Mouse (Mus musculus) ES-E14 (cell line): Measurements from ENCODE around the gene Ext2. TPM values are rescaled to one million over a fixed set of nuclear protein-coding genes. Genes with fewer than 3 reads are reported as not detected.

ENCODE experiments used
- DNase-seq: peaks from one replicate; pipeline ENCODE4 v3.0.0-alpha.2; 2013; ENCODE audit warnings: low read depth, low spot score
- H3K27ac ChIP-seq: 2 replicates; pipeline ENCODE4 v1.5.1; 2012; ENCODE audit warnings: low read depth, mild to moderate bottlenecking, low read length, moderate library complexity, mixed read lengths; ENCODE audit not compliant: poor library complexity, insufficient read depth, severe bottlenecking
- H3K36me3 ChIP-seq: 2 replicates; pipeline ENCODE4 v1.6.1; 2012; ENCODE audit warnings: mild to moderate bottlenecking, low read length, moderate library complexity, mixed read lengths; ENCODE audit not compliant: control insufficient read depth, poor library complexity, insufficient read depth, severe bottlenecking
- H3K4me1 ChIP-seq, 2 experiments: fragments of 150-350 bp in 1 of 2; sonication (generic) in 1 of 2; 2 replicates each; pipeline ENCODE4 v1.6.1; 2012; ENCODE audit warnings: low read length in 2 of 2, mild to moderate bottlenecking in 1 of 2, mixed read lengths in 1 of 2; ENCODE audit not compliant: control insufficient read depth in 2 of 2, insufficient read depth in 2 of 2, poor library complexity in 1 of 2
- H3K4me3 ChIP-seq, 2 experiments: fragments of 150-350 bp in 1 of 2; sonication (generic) in 1 of 2; 2 replicates each; pipeline ENCODE4 v1.5.1; 2012; ENCODE audit warnings: low read length in 2 of 2, low read depth in 1 of 2, mild to moderate bottlenecking in 1 of 2, mixed read lengths in 1 of 2; ENCODE audit not compliant: insufficient read depth in 1 of 2, poor library complexity in 1 of 2, severe bottlenecking in 1 of 2
- H3K9ac ChIP-seq: 2 replicates; pipeline ENCODE4 v1.6.1; 2012; ENCODE audit warnings: low read depth, mild to moderate bottlenecking, low read length, mixed read lengths; ENCODE audit not compliant: poor library complexity, insufficient read depth, severe bottlenecking
- H3K9me3 ChIP-seq: fragments of 150-350 bp; sonication (generic); 2 replicates; pipeline ENCODE4 v1.6.1; 2012; ENCODE audit warnings: low read depth, mild to moderate bottlenecking, low read length; ENCODE audit not compliant: control insufficient read depth, insufficient read depth
- CHD2 ChIP-seq: IDR thresholded peaks from 2 replicates; pipeline ENCODE4 v1.6.1; 2014; ENCODE audit warnings: mild to moderate bottlenecking, low read depth, low read length, inconsistent platforms
- HCFC1 ChIP-seq: IDR thresholded peaks from 2 replicates; pipeline ENCODE4 v1.6.1; 2012; ENCODE audit warnings: low read length, inconsistent platforms, borderline replicate concordance; ENCODE audit not compliant: insufficient read depth
- MAFK ChIP-seq: IDR thresholded peaks from 2 replicates; pipeline ENCODE4 v1.6.1; 2014; ENCODE audit warnings: mild to moderate bottlenecking, low read depth, low read length, inconsistent platforms; ENCODE audit not compliant: insufficient read depth
- ZC3H11A ChIP-seq: IDR thresholded peaks from 2 replicates; pipeline ENCODE4 v1.6.1; 2012; ENCODE audit warnings: low read depth, mild to moderate bottlenecking, inconsistent platforms, low read length, borderline replicate concordance
- ZNF384 ChIP-seq: IDR thresholded peaks from 2 replicates; pipeline ENCODE4 v1.6.1; 2012; ENCODE audit warnings: low read depth, low read length, inconsistent platforms
- in situ Hi-C, 2 experiments: fragments of 600-800 bp; cut with MboI; formaldehyde crosslinking; loops; one replicate each; pipeline ENCODE4 v1.15.1; 2025; ENCODE audit warnings: low sequenced_read_pairs in 2 of 2, inconsistent platforms in 1 of 2; ENCODE audit not compliant: unreplicated experiment in 2 of 2
- total RNA-seq: library from RNA; depleted of rRNA; stranded (reverse); fragments of 300-350 nt; gene quantifications from 2 replicates; pipeline ENCODE4 v1.2.3, GENCODE M21; 2012

The Ext2 gene
- total RNA-seq, 1 experiment: 49.9 TPM

DNA sequence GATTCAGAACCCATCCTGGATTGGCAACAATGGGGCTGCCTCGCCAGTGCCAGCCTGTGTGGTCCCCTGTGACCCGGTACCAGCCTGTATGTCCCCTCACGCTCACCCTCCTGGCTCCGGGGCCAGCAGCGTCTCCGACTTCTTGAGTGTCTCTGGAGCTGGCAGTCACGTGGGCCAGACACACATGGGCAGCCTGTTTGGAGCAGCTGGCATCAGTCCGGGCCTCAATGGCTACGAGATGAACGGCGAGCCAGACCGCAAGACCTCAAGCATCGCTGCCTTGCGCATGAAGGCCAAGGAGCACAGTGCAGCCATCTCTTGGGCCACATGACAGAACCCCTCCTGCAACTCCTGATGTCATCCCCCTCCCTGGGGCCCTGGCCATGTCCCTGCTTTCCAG lies 145.1 kb downstream of the Ext2 start:
- in situ Hi-C loops: no loop called here
- Histone ChIP-seq H3K9ac (no peak overlapping the region), H3K27ac (no peak overlapping the region), H3K9me3 (no peaks in the 10 kb centered on the region), H3K4me1 (no peaks in the 10 kb centered on the region), H3K4me3 (no peak overlapping the region), H3K36me3 (no peaks in the 10 kb centered on the region)
- TF ChIP-seq MAFK: no peak
- TF ChIP-seq ZNF384: no peak
- no peak for TF ChIP-seq HCFC1
- TF ChIP-seq CHD2: no peak
- no peak for TF ChIP-seq ZC3H11A
- no peak for DNase-seq

DNA sequence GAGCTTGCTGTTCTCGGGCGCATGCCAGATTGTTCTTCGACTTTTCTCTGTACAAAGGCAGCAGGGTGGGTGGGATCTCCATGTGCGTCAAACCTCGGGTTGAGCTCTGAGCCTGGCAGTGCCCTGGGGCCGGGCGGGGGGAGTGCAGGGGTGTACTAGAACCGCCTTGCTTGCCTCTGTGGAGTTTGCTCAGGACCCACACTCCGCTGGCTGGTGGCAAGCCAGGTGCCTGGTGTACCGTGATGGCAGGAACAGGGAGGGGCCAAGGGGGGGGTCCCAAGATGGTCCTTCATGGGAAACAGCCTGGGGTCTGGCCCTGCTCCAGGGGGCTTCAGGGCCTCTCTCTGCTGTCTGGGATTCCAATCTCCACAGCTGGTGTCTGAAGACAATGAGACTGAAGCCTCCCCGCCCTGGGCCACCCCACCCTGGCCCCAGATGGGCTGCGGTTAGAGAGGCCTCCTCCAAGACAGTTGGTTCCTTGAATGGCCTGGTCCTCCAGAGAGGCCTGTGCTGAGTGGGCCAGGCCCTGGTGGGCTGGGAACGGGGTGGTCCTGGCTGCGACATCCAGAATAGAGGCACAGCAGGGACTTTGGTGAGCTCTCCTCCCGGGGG lies 150.7 kb downstream of the Ext2 start:
- no peak for DNase-seq
- no peaks in the 10 kb centered on the region for H3K9me3 ChIP-seq
- no peak overlapping the region for H3K9ac ChIP-seq
- H3K27ac ChIP-seq: no peak overlapping the region
- in situ Hi-C loops: no loop called here
- no peak for TF ChIP-seq ZNF384
- no peak for TF ChIP-seq MAFK
- no peak for TF ChIP-seq ZC3H11A
- TF ChIP-seq CHD2: no peak
- TF ChIP-seq HCFC1: no peak
- no peaks in the 10 kb centered on the region for H3K4me1 ChIP-seq
- no peak overlapping the region for H3K4me3 ChIP-seq
- H3K36me3 ChIP-seq: no peaks in the 10 kb centered on the region

DNA sequence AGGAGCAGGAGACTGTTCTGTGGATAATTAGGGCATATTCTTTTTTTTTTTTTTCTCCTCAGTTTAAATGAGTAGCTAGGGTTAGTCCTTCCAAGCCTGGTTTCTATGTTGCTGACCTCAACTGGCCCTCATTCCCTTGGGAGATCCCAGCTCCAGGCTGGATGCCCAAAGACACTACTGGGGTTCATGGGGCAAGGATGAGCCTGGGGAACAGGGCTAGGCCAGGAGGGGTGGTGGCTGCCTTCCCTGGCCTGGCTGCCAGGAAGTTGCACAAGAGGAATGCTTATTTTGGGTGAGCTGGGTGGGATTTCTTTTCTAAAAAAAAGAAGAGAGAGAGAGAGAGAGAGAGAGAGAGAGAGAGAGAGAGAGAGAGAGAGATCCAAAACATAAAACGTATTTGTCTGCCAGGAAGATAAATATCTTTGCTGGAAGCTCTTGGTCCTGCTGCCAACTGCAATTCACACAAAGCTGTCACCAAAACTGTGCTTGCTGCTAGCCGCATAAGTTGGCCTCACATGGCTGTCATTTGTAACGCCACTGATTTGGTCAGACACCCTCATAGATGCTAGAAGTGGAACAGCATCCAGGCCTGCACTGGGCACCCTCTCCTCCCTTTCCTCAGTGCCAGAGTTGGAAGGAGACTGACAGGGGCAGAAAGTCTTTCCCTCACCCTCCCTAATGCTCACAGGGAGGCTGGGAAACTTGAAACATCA lies 156.1 kb downstream of the Ext2 start:
- H3K9ac ChIP-seq: no peak overlapping the region
- in situ Hi-C loops: no loop called here
- no peak overlapping the region for H3K4me3 ChIP-seq
- H3K9me3 ChIP-seq: no peaks in the 10 kb centered on the region
- no peak overlapping the region for H3K27ac ChIP-seq
- H3K4me1 ChIP-seq: no peaks in the 10 kb centered on the region
- no peak for TF ChIP-seq CHD2
- no peak for TF ChIP-seq HCFC1
- TF ChIP-seq ZC3H11A: no peak
- DNase-seq: no peak
- no peaks in the 10 kb centered on the region for H3K36me3 ChIP-seq

DNA sequence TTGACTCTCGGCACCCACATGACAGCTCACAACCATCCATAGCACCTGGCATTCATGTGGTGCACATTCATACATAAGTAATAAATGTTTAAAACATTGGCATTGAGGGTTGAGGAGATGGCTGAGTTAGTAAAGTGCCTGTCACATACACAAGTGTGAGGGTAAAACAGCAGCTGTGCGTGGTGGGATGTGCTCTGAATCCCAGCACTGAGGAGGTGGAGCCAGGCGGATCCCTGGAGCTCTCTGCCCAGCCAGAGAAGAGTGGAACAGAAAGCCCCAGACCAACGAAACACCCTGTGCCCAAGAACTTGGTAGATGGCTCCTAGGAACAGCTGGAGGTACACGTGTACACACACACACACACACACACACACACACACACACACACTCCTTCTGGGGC lies 156.9 kb downstream of the Ext2 start:
- Histone ChIP-seq H3K36me3 (no peaks in the 10 kb centered on the region), H3K4me3 (no peak overlapping the region), H3K9me3 (no peaks in the 10 kb centered on the region), H3K27ac (no peak overlapping the region), H3K4me1 (no peaks in the 10 kb centered on the region), H3K9ac (no peak overlapping the region)
- no peak for DNase-seq
- no peak for TF ChIP-seq ZNF384
- no peak for TF ChIP-seq MAFK
- TF ChIP-seq ZC3H11A: no peak
- TF ChIP-seq HCFC1: no peak
- TF ChIP-seq CHD2: no peak
- in situ Hi-C loops: no loop called here
